Mouse (Mus musculus): ENCODE data around the gene Lin28a. TPM values are rescaled to one million over a fixed set of nuclear protein-coding genes. Genes with fewer than 3 reads are reported as not detected.

Gene Lin28a
- polyA plus RNA-seq (2012; ENCODE audit: insufficient read depth, low replicate concordance) = not detected in 2 replicates

GRCm38 (mm10) chr4:134018779-134019145 lies at the start of gene Lin28a:
TSS of gene Lin28a (minus strand) at chr4:134018841.
- Histone ChIP-seq H3K36me3 (replicated peaks; ENCODE audit: low read length) (no peaks in the 10 kb centered on the region), H3K4me3 (replicated peaks) (no peak within 1 kb of the TSS), H3K27me3 (replicated peaks) (peaks cover 68% of the 10 kb centered on the region), H3K4me1 (peaks cover 19% of the 10 kb centered on the region), H3K9me3 (0 out of 2 replicates have a peak, but pooled peaks cover 3% of the 10 kb centered on the region)
- TF ChIP-seq GATA1 (IDR thresholded peaks at IDR 0.05; ENCODE audit: borderline replicate concordance, low read length) (no peak), FLI1 (IDR thresholded peaks at IDR 0.05; ENCODE audit: low read length) (no peak)

DNA sequence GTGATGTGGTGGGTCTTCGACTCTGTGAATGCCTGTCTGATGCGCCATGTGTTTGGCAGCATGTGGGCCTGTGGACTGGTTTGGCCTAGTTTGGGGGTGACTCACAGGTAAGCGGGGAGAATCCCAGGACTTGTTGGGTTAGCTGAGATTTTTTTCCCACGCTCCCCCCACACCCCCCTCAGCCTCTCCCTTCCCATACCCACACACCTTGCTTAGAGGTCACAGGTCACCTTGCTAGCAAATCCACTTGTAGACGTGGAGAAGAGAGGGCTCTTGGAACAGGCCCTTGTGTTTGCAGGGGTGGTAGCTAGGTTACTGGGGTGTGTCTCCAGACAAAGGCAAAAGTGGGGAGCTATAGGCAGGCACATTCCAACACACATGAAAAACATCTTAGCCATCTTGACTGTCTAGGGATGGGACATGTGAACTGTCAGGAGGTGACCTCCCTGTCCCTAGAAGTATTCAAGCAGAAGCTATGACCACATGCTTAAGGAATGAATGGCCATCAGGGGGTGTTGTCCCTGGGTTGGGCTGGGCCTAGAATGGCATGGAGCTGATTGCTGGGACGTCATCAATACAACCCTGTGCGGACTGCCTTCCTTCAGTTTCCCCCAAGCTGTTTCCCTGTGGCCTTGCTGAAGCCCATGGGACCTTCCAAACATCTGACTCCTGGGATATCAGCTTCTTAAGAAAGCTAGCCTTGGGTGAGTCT lies 49.3 kb upstream of the Lin28a start:
- TF ChIP-seq FLI1 (IDR thresholded peaks at IDR 0.05; ENCODE audit: low read length) (no peak), GATA1 (IDR thresholded peaks at IDR 0.05; ENCODE audit: borderline replicate concordance, low read length) (no peak)
- H3K27me3 ChIP-seq (replicated peaks) = peaks cover 83% of the 10 kb centered on the region
- no peak overlapping the region for H3K4me3 ChIP-seq (replicated peaks)
- no peaks in the 10 kb centered on the region for H3K36me3 ChIP-seq (replicated peaks; ENCODE audit: low read length)
- H3K9me3 ChIP-seq = peaks cover 7% of the 10 kb centered on the region
- H3K4me1 ChIP-seq = no peaks in the 10 kb centered on the region

DNA sequence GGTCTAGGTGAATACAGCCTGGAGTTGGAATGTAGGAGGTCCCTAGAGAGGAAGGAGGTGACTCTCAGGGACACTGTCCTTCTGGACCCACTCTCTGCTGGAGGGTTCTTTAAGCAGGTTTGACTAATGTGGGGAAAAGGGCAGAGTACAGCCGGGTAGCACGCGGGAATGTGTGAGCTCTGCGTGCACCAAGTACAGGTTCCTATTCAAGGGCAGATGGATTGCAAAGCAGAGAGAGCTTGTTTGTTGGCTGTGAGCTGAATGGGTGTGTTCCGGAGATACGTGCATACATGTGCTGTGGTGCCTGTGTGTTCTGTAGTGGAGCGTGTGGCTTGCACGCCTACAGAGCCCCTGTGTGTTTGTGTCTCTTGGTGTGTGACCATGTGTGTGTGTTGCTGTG lies 48.7 kb upstream of the Lin28a start:
- H3K4me1 ChIP-seq = 0 out of 2 replicates have a peak, but pooled peaks cover under 1% of the 10 kb centered on the region
- H3K4me3 ChIP-seq (replicated peaks) = no peak overlapping the region
- TF ChIP-seq FLI1 (IDR thresholded peaks at IDR 0.05; ENCODE audit: low read length) (no peak), GATA1 (IDR thresholded peaks at IDR 0.05; ENCODE audit: borderline replicate concordance, low read length) (no peak)

GRCm38 (mm10) chr4:134065431-134066004 lies 46.9 kb upstream of the Lin28a start:
- H3K36me3 ChIP-seq (replicated peaks; ENCODE audit: low read length) = no peaks in the 10 kb centered on the region

More for the DNA sequence above, 48.7 kb upstream of the Lin28a start:
- Histone ChIP-seq H3K27me3 (replicated peaks) (peaks cover 79% of the 10 kb centered on the region), H3K9me3 (0 out of 2 replicates have a peak, but pooled peaks cover 3% of the 10 kb centered on the region), H3K36me3 (replicated peaks; ENCODE audit: low read length) (no peaks in the 10 kb centered on the region)

DNA sequence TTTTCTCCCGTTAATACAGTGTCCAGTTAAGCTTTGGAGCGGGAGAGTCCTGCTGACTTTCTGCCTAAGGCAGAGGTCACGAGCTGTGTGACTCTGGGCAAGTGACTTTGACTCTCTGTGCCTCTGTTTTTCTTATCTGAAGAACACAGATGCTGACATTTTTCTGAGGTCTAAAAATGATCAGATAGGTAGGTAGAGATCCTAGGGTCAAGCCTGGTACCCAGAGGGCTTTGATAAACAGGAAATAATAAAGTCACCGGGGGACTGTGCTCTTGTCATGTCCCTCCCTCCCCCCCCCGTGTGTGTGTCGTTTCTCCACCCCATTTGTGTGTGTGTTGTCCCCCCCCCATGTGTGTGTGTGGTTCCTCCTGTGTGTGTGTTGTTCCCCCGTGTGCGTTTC lies 43.9 kb upstream of the Lin28a start:
- TF ChIP-seq GATA1 (IDR thresholded peaks at IDR 0.05; ENCODE audit: borderline replicate concordance, low read length) (no peak), FLI1 (IDR thresholded peaks at IDR 0.05; ENCODE audit: low read length) (no peak)
- Histone ChIP-seq H3K36me3 (replicated peaks; ENCODE audit: low read length) (no peaks in the 10 kb centered on the region), H3K4me3 (replicated peaks) (no peak overlapping the region), H3K9me3 (0 out of 2 replicates have a peak, but pooled peaks cover 3% of the 10 kb centered on the region), H3K4me1 (peaks cover 10% of the 10 kb centered on the region), H3K27me3 (replicated peaks) (peaks cover 74% of the 10 kb centered on the region)

More at GRCm38 (mm10) chr4:134065431-134066004, 46.9 kb upstream of the Lin28a start:
- Histone ChIP-seq H3K9me3 (0 out of 2 replicates have a peak, but pooled peaks cover 3% of the 10 kb centered on the region), H3K4me3 (replicated peaks) (no peak overlapping the region), H3K4me1 (0 out of 2 replicates have a peak, but pooled peaks cover 6% of the 10 kb centered on the region), H3K27me3 (replicated peaks) (peaks cover 77% of the 10 kb centered on the region)
- TF ChIP-seq FLI1 (IDR thresholded peaks at IDR 0.05; ENCODE audit: low read length) (no peak), GATA1 (IDR thresholded peaks at IDR 0.05; ENCODE audit: borderline replicate concordance, low read length) (no peak)

GRCm38 (mm10) chr4:134061944-134062446 lies 43.4 kb upstream of the Lin28a start:
- peaks cover 10% of the 10 kb centered on the region for H3K4me1 ChIP-seq
- H3K27me3 ChIP-seq (replicated peaks) = peaks cover 73% of the 10 kb centered on the region
- H3K4me3 ChIP-seq (replicated peaks) = no peak overlapping the region
- no peak for TF ChIP-seq FLI1 (IDR thresholded peaks at IDR 0.05; ENCODE audit: low read length)
- no peak for TF ChIP-seq GATA1 (IDR thresholded peaks at IDR 0.05; ENCODE audit: borderline replicate concordance, low read length)
- H3K9me3 ChIP-seq = 0 out of 2 replicates have a peak, but pooled peaks cover 3% of the 10 kb centered on the region
- no peaks in the 10 kb centered on the region for H3K36me3 ChIP-seq (replicated peaks; ENCODE audit: low read length)

DNA sequence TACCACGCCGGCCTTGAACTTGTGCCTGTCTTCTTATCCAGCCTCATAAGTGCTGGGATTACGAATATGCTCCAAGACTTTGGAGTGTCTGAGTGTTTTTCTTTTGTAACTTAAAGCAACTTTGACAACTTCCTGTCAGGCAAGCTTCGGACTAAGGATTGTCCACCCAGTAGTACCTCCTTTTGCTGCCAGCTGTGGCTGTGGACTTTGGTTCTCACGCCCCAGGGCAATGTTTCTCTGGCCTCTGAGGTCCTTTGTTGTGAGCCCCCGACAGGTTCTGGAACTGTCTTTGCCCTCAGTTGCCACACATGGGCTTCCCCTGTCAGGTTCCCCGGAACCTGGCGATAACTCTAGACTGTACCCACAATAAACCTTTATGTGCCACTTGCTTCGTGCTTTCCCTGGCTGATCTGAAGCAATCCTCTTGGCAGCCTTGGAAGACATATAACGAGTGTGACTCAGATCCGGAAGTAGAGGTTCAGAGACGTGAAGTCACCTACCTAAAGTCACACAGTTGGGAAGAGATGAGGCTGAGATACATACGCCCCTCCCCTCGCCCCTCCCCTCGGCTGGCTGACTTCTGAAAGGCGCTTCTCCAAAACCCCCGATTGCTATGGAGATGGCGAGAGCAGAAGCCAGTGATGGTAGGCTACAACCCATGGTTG lies 42.7 kb upstream of the Lin28a start:
- no peak for TF ChIP-seq FLI1 (IDR thresholded peaks at IDR 0.05; ENCODE audit: low read length)
- no peak for TF ChIP-seq GATA1 (IDR thresholded peaks at IDR 0.05; ENCODE audit: borderline replicate concordance, low read length)
- no peak overlapping the region for H3K4me3 ChIP-seq (replicated peaks)

GRCm38 (mm10) chr4:134060135-134060865 lies 41.7 kb upstream of the Lin28a start, which contains the start of gene Crybg2:
TSS of gene Crybg2 (plus strand) at chr4:134060815.
- Histone ChIP-seq H3K4me1 (peaks cover 10% of the 10 kb centered on the region), H3K4me3 (replicated peaks) (no peak within 1 kb of the TSS), H3K9me3 (0 out of 2 replicates have a peak, but pooled peaks cover 3% of the 10 kb centered on the region), H3K36me3 (replicated peaks; ENCODE audit: low read length) (no peaks in the 10 kb centered on the region), H3K27me3 (replicated peaks) (peaks cover 72% of the 10 kb centered on the region)
- no peak for TF ChIP-seq GATA1 (IDR thresholded peaks at IDR 0.05; ENCODE audit: borderline replicate concordance, low read length)
- no peak for TF ChIP-seq FLI1 (IDR thresholded peaks at IDR 0.05; ENCODE audit: low read length)

More for the DNA sequence above, 42.7 kb upstream of the Lin28a start:
- Histone ChIP-seq H3K4me1 (peaks cover 10% of the 10 kb centered on the region), H3K9me3 (0 out of 2 replicates have a peak, but pooled peaks cover 3% of the 10 kb centered on the region), H3K36me3 (replicated peaks; ENCODE audit: low read length) (no peaks in the 10 kb centered on the region), H3K27me3 (replicated peaks) (peaks cover 71% of the 10 kb centered on the region)

GRCm38 (mm10) chr4:134058908-134059307 lies 40.3 kb upstream of the Lin28a start:
- 0 out of 2 replicates have a peak, but pooled peaks cover 3% of the 10 kb centered on the region for H3K9me3 ChIP-seq
- no peak overlapping the region for H3K4me3 ChIP-seq (replicated peaks)
- no peak for TF ChIP-seq FLI1 (IDR thresholded peaks at IDR 0.05; ENCODE audit: low read length)
- TF ChIP-seq GATA1 (IDR thresholded peaks at IDR 0.05; ENCODE audit: borderline replicate concordance, low read length) = no peak

More at GRCm38 (mm10) chr4:134058908-134059307, 40.3 kb upstream of the Lin28a start:
- H3K36me3 ChIP-seq (replicated peaks; ENCODE audit: low read length) = no peaks in the 10 kb centered on the region
- H3K4me1 ChIP-seq = peaks cover 10% of the 10 kb centered on the region
- H3K27me3 ChIP-seq (replicated peaks) = peaks cover 69% of the 10 kb centered on the region

Measured in megakaryocyte, embryonic 14.5 days (primary cell).